Mouse (Mus musculus): Measurements from ENCODE around the gene Upf2. TPM values are rescaled to one million over a fixed set of nuclear protein-coding genes. Genes with fewer than 3 reads are reported as not detected.

Upf2 gene
- polyA plus RNA-seq, 1 experiment from 2014 or later, result 5.8 TPM

- no peaks in the 10 kb centered on the region for H3K36me3 ChIP-seq (ENCODE audit: insufficient read depth, low read length)
- peaks cover 3% of the 10 kb centered on the region; the same call in 1 of the 2 replicates for H3K4me1 ChIP-seq (ENCODE audit: insufficient read depth, low read depth, low read length)
- ATAC-seq, result no peak
- WGBS, result 40% methylated on average over 11 of the region's 11 CpGs
- no peak overlapping the region; the same call in 1 of the 2 replicates for H3K27ac ChIP-seq (ENCODE audit: low read length)
- TF ChIP-seq CTCF (IDR thresholded peaks at IDR 0.05), result no peak
- no peak for TF ChIP-seq EP300 (IDR thresholded peaks at IDR 0.05)
- H3K4me2 ChIP-seq (replicated peaks; ENCODE audit: low read depth, low read length), result no peak overlapping the region
- no peaks in the 10 kb centered on the region for H3K27me3 ChIP-seq (replicated peaks; ENCODE audit: insufficient read depth, low read length)
- no peak overlapping the region for H3K9ac ChIP-seq (replicated peaks; ENCODE audit: low read depth)
- no peak overlapping the region for H3K4me3 ChIP-seq (ENCODE audit: low read depth, low read length)
- H3K9me3 ChIP-seq (ENCODE audit: low read length), result no peaks in the 10 kb centered on the region
- no peak for DNase-seq (ENCODE audit: low spot score)
These were observed 119.7 kb downstream of the Upf2 start for GRCm38 (mm10) chr2:6070925-6071324.

DNA sequence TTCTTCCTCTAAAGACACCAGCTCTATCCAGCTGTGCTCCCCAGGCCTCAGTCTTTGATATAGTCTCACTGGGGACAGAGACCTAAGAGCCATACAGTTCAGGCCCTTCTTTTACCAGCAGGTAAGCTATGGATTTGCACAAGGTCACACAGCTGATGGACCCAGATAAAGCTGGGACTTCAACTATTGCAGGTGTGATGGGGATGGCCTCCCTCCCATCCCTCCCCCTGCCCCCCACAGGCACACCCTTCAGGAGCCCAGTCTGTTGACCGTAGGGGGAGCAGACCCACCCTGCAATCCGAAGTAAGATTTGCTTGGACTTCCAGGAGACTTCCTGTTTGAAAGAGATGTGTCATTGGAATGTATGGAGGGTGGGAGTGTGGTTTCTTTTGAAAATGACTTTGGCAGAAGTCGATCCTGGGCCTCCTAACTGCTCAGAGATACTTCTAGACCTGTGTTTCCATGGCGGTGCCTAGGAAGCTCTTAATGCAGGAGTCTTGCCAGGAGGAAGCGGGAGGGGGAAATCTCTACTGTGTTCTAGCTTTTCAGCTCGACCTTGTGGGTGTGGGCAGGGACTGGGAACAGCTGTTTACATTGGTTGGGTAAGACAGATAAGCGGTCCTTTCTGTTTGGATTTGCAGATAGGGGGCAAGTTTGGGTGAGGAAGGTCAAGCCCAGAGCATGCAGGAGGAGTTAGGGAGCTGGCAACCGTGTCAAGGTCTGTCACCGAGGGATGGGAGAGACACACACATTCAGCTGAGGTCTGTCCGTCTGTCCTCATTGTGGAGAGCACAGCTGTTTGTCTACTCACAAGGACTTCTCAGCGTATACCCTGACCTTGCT lies 120.5 kb downstream of the Upf2 start:
- no peaks in the 10 kb centered on the region for H3K9me3 ChIP-seq (ENCODE audit: low read length)
- no peak overlapping the region for H3K4me3 ChIP-seq (ENCODE audit: low read depth, low read length)
- no peak overlapping the region for H3K4me2 ChIP-seq (replicated peaks; ENCODE audit: low read depth, low read length)
- peak overlapping the region; percentile 1; the same call in 1 of the 2 replicates for H3K27ac ChIP-seq (ENCODE audit: low read length)
- H3K36me3 ChIP-seq (ENCODE audit: insufficient read depth, low read length), result no peaks in the 10 kb centered on the region
- WGBS, result 10% methylated on average over 11 of the region's 11 CpGs
- ATAC-seq (peak; percentile 90), DNase-seq (ENCODE audit: low spot score) (peak; percentile 93)
- TF ChIP-seq EP300 (IDR thresholded peaks at IDR 0.05) (peak; percentile 86), CTCF (IDR thresholded peaks at IDR 0.05) (peak; percentile 29)
- H3K27me3 ChIP-seq (replicated peaks; ENCODE audit: insufficient read depth, low read length), result no peaks in the 10 kb centered on the region
- H3K9ac ChIP-seq (replicated peaks; ENCODE audit: low read depth), result no peak overlapping the region
- H3K4me1 ChIP-seq (ENCODE audit: insufficient read depth, low read depth, low read length), result peaks cover 3% of the 10 kb centered on the region; the same call in 1 of the 2 replicates

DNA sequence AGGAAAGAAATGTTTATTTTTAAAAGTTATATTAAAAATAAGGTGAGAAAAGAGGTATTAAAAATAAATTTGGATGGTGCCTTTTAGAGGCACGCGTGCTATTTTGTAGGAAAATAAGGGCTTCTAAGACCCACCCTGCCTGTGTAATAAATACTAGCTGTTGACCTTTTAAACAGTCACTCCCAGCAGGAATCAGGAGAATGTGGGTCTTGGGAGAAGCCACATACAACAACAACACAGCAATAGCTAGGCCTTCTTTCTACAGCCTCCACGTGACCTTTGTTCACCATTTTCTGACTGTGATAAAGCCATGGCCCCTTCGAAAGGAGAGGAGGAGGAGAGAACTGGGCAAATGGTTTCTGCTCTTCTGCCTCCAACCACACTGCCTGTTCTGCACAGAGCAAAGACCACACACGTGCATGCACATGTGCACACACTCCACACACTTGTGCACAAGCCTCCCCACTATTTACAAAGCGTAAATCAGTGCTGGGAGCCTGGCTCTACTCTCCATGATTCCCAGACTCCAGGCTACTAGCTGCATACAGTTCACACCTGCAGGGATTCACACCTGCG lies 121.5 kb downstream of the Upf2 start:
- no peaks in the 10 kb centered on the region for H3K9me3 ChIP-seq (ENCODE audit: low read length)
- H3K4me2 ChIP-seq (replicated peaks; ENCODE audit: low read depth, low read length), result no peak overlapping the region
- H3K27ac ChIP-seq (ENCODE audit: low read length), result no peak overlapping the region
- H3K4me1 ChIP-seq (ENCODE audit: insufficient read depth, low read depth, low read length), result peaks cover 3% of the 10 kb centered on the region; the same call in 1 of the 2 replicates
- TF ChIP-seq CTCF (IDR thresholded peaks at IDR 0.05) (no peak), EP300 (IDR thresholded peaks at IDR 0.05) (no peak)
- ATAC-seq (no peak), DNase-seq (ENCODE audit: low spot score) (no peak)
- H3K36me3 ChIP-seq (ENCODE audit: insufficient read depth, low read length), result no peaks in the 10 kb centered on the region
- 70% methylated on average over 7 of the region's 7 CpGs for WGBS
- H3K9ac ChIP-seq (replicated peaks; ENCODE audit: low read depth), result no peak overlapping the region
- no peak overlapping the region for H3K4me3 ChIP-seq (ENCODE audit: low read depth, low read length)
- H3K27me3 ChIP-seq (replicated peaks; ENCODE audit: insufficient read depth, low read length), result no peaks in the 10 kb centered on the region

DNA sequence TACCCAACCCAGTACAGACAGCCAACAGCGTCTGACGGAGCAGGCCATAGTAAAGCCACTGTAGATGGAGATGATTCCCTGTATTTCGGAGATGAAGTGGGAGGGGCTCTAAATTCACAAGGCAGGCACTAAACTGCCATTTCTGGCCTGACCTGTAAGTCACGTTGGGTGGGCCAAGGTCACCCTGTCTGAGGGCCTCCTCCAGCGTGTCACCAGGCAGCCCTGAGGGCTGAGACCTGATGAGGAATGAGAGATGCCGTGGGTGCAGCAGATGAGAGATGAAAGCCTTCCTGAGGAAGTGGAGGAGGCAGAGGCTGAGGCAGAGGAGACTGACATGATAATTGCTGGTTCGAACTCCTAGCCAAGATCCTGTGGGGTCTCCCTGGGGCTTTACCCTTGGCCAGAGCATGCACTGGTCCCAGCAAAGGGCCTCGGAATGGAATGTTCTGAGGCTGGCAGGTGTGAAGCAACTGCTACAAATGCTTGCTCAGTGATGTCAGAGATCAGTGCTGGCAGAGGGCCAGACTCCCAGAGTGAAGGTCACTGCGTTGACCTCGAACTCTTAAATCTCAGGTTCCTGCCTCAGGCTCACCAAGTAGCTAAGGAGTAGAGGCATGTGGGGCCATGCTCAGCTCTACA lies 123.7 kb downstream of the Upf2 start:
- TF ChIP-seq CTCF (IDR thresholded peaks at IDR 0.05) (no peak), EP300 (IDR thresholded peaks at IDR 0.05) (peak; percentile 79)
- ATAC-seq (peak; percentile 39; the same call in 1 of the 2 replicates), DNase-seq (ENCODE audit: low spot score) (peak; percentile 47)
- H3K27ac ChIP-seq (ENCODE audit: low read length), result peak overlapping the region; percentile 38; the same call in 1 of the 2 replicates
- 45% methylated on average over 10 of the region's 10 CpGs for WGBS
- H3K27me3 ChIP-seq (replicated peaks; ENCODE audit: insufficient read depth, low read length), result no peaks in the 10 kb centered on the region
- H3K4me1 ChIP-seq (ENCODE audit: insufficient read depth, low read depth, low read length), result peaks cover 3% of the 10 kb centered on the region; the same call in 1 of the 2 replicates
- no peak overlapping the region for H3K9ac ChIP-seq (replicated peaks; ENCODE audit: low read depth)
- H3K4me2 ChIP-seq (replicated peaks; ENCODE audit: low read depth, low read length), result no peak overlapping the region
- H3K4me3 ChIP-seq (ENCODE audit: low read depth, low read length), result no peak overlapping the region
- no peaks in the 10 kb centered on the region for H3K9me3 ChIP-seq (ENCODE audit: low read length)
- no peaks in the 10 kb centered on the region for H3K36me3 ChIP-seq (ENCODE audit: insufficient read depth, low read length)

DNA sequence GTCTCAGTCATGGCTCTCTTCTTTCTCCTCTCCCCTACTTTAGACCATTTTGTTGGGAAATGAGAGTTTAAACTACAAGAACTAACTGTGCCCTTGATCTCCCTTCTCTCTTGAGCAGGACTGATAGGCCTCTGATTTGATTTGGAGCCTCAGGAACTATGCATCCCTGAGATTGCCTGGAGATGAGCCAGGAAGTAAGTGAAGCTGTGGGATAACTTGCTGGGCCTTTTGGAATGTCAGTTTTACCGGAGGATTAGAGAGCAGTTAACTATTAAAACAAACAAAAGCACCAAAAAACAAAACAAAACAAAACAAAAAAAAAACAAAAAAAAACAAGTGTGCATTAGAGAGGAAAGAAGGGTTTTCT lies 124.2 kb downstream of the Upf2 start:
- TF ChIP-seq CTCF (IDR thresholded peaks at IDR 0.05) (no peak), EP300 (IDR thresholded peaks at IDR 0.05) (no peak)
- ATAC-seq, result no peak
- Histone ChIP-seq H3K4me3 (ENCODE audit: low read depth, low read length) (no peak overlapping the region), H3K4me2 (replicated peaks; ENCODE audit: low read depth, low read length) (no peak overlapping the region), H3K4me1 (ENCODE audit: insufficient read depth, low read depth, low read length) (peaks cover 3% of the 10 kb centered on the region; the same call in 1 of the 2 replicates), H3K36me3 (ENCODE audit: insufficient read depth, low read length) (no peaks in the 10 kb centered on the region), H3K27me3 (replicated peaks; ENCODE audit: insufficient read depth, low read length) (no peaks in the 10 kb centered on the region), H3K9me3 (ENCODE audit: low read length) (no peaks in the 10 kb centered on the region), H3K9ac (replicated peaks; ENCODE audit: low read depth) (no peak overlapping the region), H3K27ac (ENCODE audit: low read length) (peak overlapping the region; percentile 38; the same call in 1 of the 2 replicates)
- DNase-seq (ENCODE audit: low spot score), result no peak
- 34% methylated on average over 1 of the region's 1 CpGs for WGBS

DNA sequence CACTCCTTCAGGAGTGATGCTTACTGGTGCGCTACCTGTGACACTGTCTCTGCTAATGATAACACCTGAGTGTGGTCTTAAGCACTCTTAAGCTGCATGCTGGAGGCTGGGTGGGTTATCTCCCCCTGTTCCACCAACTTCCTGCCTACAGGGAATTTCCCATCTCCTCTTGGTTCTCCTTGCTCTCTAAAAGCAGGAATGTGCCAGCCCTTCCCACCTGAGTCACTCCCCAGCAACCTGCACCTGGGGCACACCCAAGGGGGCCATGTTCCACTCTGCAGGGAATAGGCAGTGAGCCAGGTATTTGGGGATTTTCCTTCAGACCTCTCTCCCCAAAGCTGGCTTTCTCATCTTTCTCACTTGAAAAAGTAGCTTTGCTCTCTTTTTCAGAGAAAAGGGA lies 128.8 kb downstream of the Upf2 start:
- no peak overlapping the region for H3K4me2 ChIP-seq (replicated peaks; ENCODE audit: low read depth, low read length)
- H3K4me1 ChIP-seq (ENCODE audit: insufficient read depth, low read depth, low read length), result no peaks in the 10 kb centered on the region
- WGBS, result 60% methylated on average over 1 of the region's 1 CpGs
- H3K36me3 ChIP-seq (ENCODE audit: insufficient read depth, low read length), result no peaks in the 10 kb centered on the region
- peak; percentile 59 for ATAC-seq
- peak overlapping the region; percentile 9; the same call in 1 of the 2 replicates for H3K27ac ChIP-seq (ENCODE audit: low read length)
- TF ChIP-seq CTCF (IDR thresholded peaks at IDR 0.05) (no peak), EP300 (IDR thresholded peaks at IDR 0.05) (0 out of 2 replicates have a peak, but pooled peaks have one; percentile 16)
- DNase-seq (ENCODE audit: low spot score), result peak; percentile 56
- no peak overlapping the region for H3K9ac ChIP-seq (replicated peaks; ENCODE audit: low read depth)
- no peaks in the 10 kb centered on the region for H3K9me3 ChIP-seq (ENCODE audit: low read length)
- H3K4me3 ChIP-seq (ENCODE audit: low read depth, low read length), result no peak overlapping the region
- H3K27me3 ChIP-seq (replicated peaks; ENCODE audit: insufficient read depth, low read length), result no peaks in the 10 kb centered on the region

Measured in lung, postnatal 0 days (tissue).